Mouse (Mus musculus) hindbrain, embryonic 10.5 days (tissue): ENCODE data around the gene Prok1. TPM values are rescaled to one million over a fixed set of nuclear protein-coding genes. Genes with fewer than 3 reads are reported as not detected.

Experiments
- DNase-seq: peaks from one replicate; pipeline ENCODE4 v3.0.0-alpha.2; 2017; ENCODE audit warnings: low spot score
- H3K27ac ChIP-seq: fragments of 300-500 bp; sonication (generic); 2 replicates; pipeline ENCODE4 v1.5.1; 2016; ENCODE audit warnings: mild to moderate bottlenecking, moderate library complexity
- H3K27me3 ChIP-seq: fragments of 300-500 bp; sonication (generic); 2 replicates; pipeline ENCODE4 v1.6.1; 2016; ENCODE audit warnings: mild to moderate bottlenecking; ENCODE audit not compliant: poor library complexity, insufficient read depth, severe bottlenecking
- H3K36me3 ChIP-seq: fragments of 300-500 bp; sonication (generic); 2 replicates; pipeline ENCODE4 v1.6.1; 2016; ENCODE audit warnings: mild to moderate bottlenecking, moderate library complexity
- H3K4me1 ChIP-seq: fragments of 300-500 bp; sonication (generic); replicated peaks from 2 replicates; pipeline ENCODE4 v1.6.1; 2016; ENCODE audit warnings: mild to moderate bottlenecking
- H3K4me3 ChIP-seq: fragments of 300-500 bp; sonication (generic); 2 replicates; pipeline ENCODE4 v1.5.1; 2016; ENCODE audit warnings: mild to moderate bottlenecking, moderate library complexity
- H3K9me3 ChIP-seq: fragments of 300-500 bp; sonication (generic); 2 replicates; pipeline ENCODE4 v1.6.1; 2016; ENCODE audit warnings: mild to moderate bottlenecking, moderate library complexity
- WGBS: fragments of 180-500 bp; shearing (Covaris S2); methylation state at CpG from one replicate; pipeline ENCODE4 v1.1.7; 2016; 5-methylcytosine and 5-hydroxymethylcytosine counted together
- polyA plus RNA-seq: library from polyadenylated mRNA; unstranded; fragments of >200 nt; fragmentation: Nextera tagmentation; extraction: Ambion mirVana; gene quantifications from 2 replicates; pipeline ENCODE4 v1.2.1, GENCODE M21; 2016

Prok1 gene
- polyA plus RNA-seq, 1 experiment from 2014 or later: 0.05 TPM

- 80% methylated on average over 7 of the region's 7 CpGs for WGBS
- no peak for DNase-seq
- H3K27me3 ChIP-seq: peaks cover 4% of the 10 kb centered on the region; the same call in 1 of the 2 replicates
Observed at GRCm38 (mm10) chr3:107256724-107257123, 17.2 kb upstream of the Prok1 start.

DNA sequence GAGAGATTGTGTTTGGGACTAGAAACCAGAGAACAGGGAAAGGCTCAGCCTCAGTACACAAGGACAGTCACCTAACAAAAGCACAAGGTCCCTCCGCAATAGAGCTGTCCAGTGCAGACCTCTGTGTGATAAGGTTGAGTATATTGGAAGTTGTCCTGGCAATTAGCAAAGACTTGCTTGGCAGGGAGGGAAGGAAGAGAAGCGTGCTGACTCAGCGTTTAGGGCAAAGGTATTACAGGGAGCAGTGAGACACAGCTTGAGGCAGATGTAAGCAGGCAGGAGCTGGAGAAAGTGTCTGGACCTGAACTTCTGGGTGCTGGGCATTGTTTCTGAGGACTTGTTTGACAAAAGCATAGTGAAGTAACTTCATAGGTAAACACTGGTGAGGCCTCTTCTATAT lies 16.5 kb upstream of the Prok1 start:
- no peak overlapping the region for H3K4me3 ChIP-seq
- no peak for DNase-seq
- H3K4me1 ChIP-seq: peaks cover 6% of the 10 kb centered on the region
- H3K27ac ChIP-seq: no peak overlapping the region
- WGBS: 82% methylated on average over 3 of the region's 3 CpGs
- H3K9me3 ChIP-seq: no peaks in the 10 kb centered on the region
- no peaks in the 10 kb centered on the region for H3K36me3 ChIP-seq
- H3K27me3 ChIP-seq: peaks cover 4% of the 10 kb centered on the region; the same call in 1 of the 2 replicates

More at GRCm38 (mm10) chr3:107256724-107257123, 17.2 kb upstream of the Prok1 start:
- Histone ChIP-seq H3K4me3 (no peak overlapping the region), H3K9me3 (no peaks in the 10 kb centered on the region), H3K36me3 (no peaks in the 10 kb centered on the region), H3K27ac (no peak overlapping the region), H3K4me1 (peaks cover 13% of the 10 kb centered on the region)

DNA sequence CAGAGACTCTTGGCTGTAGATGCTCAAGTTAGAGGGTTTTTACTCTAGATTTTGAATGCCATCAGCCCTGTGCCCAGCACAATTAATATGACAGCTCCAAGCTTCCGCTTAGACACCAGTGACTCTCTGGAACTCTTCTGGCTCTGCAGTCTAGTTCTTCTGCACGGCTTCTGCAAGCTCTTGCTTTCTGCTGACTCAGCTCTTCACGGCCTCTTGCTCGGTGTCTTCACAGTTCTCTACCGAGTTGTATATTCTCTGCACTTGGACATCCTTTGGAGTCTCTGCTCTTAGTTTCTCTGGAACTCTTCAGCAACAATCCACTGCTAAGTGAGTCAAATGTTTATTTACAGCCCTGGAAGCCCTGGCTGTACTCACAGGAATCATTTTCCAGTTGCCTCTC lies 14.4 kb upstream of the Prok1 start:
- no peak overlapping the region for H3K4me3 ChIP-seq
- H3K4me1 ChIP-seq: no peaks in the 10 kb centered on the region
- no peak for DNase-seq
- H3K27me3 ChIP-seq: peaks cover 4% of the 10 kb centered on the region; the same call in 1 of the 2 replicates
- no peaks in the 10 kb centered on the region for H3K9me3 ChIP-seq
- no peak overlapping the region for H3K27ac ChIP-seq
- 87% methylated on average over 5 of the region's 5 CpGs for whole genome bisulfite sequencing
- no peaks in the 10 kb centered on the region for H3K36me3 ChIP-seq

DNA sequence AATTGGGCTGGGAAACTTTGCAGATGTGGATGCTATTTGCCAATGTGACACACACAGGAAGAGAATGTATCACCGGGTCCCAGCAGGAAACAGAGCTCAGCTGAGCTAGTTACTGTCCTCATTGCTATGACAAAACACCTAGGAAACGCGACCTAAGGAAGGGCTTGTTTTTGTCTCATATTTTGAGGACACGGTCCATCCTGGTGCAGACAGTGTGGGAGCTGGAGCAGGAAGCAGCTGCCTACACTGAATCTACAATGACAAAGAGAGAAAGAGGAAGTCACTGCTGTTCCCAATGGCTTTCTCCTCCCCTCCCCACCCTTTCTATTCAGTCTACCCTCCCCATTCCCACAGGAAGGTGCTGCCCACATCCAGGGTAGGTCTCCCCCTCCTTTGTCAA lies 12.5 kb upstream of the Prok1 start:
- peaks cover 4% of the 10 kb centered on the region; the same call in 1 of the 2 replicates for H3K27me3 ChIP-seq
- H3K9me3 ChIP-seq: no peaks in the 10 kb centered on the region
- DNase-seq: no peak
- WGBS: 79% methylated on average over 4 of the region's 4 CpGs
- no peak overlapping the region for H3K27ac ChIP-seq
- no peak overlapping the region for H3K4me3 ChIP-seq
- 0 out of 2 replicates have a peak, but pooled peaks cover 4% of the 10 kb centered on the region for H3K4me1 ChIP-seq
- H3K36me3 ChIP-seq: no peaks in the 10 kb centered on the region

DNA sequence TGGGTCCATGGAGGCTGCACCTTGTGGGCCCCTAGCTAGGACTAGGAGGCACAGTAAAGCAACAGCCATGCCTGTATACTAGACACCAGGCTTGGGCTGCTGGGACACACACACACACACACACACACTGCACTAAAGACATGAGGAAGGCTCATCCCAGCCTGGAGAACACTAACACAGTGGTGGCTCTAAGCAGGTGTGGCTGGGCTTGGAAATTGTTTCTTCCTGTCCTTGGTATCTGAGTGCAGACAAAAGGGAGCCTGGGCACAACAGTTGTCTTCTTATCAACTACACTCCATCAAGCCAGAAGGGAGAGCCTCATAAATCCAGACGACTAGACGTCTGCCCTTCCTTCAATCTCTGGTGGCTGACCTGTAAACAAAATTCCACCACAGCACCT lies 10.8 kb upstream of the Prok1 start:
- H3K4me1 ChIP-seq: 0 out of 2 replicates have a peak, but pooled peaks cover 4% of the 10 kb centered on the region
- 84% methylated on average over 2 of the region's 2 CpGs for WGBS
- no peaks in the 10 kb centered on the region for H3K9me3 ChIP-seq
- H3K27ac ChIP-seq: no peak overlapping the region
- H3K27me3 ChIP-seq: peaks cover 4% of the 10 kb centered on the region; the same call in 1 of the 2 replicates
- DNase-seq: no peak
- no peaks in the 10 kb centered on the region for H3K36me3 ChIP-seq
- H3K4me3 ChIP-seq: no peak overlapping the region

DNA sequence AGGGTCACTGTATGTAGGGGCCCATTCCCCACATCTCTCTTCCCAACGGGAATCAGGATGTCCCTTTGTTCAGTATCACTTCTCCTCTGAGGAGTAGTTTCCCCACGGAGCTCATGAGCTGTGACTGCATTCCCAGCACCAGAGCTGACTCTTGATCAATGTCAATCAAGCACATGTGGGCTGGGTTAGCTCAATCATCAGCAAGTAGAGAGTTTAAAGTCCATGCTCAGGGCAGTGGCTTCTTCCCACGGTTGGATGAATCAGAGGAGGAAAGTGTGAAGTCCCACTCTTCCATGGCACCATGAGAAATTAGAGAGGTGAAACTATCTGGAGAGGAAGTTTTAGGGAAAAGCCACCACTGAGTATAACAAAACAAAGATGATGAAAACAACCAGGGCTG lies 9.5 kb upstream of the Prok1 start:
- H3K36me3 ChIP-seq: no peaks in the 10 kb centered on the region
- H3K9me3 ChIP-seq: no peaks in the 10 kb centered on the region
- H3K27me3 ChIP-seq: peaks cover 11% of the 10 kb centered on the region
- DNase-seq: no peak
- H3K4me1 ChIP-seq: 0 out of 2 replicates have a peak, but pooled peaks cover 4% of the 10 kb centered on the region
- WGBS: 60% methylated on average over 3 of the region's 3 CpGs
- H3K27ac ChIP-seq: no peak overlapping the region
- no peak overlapping the region for H3K4me3 ChIP-seq

DNA sequence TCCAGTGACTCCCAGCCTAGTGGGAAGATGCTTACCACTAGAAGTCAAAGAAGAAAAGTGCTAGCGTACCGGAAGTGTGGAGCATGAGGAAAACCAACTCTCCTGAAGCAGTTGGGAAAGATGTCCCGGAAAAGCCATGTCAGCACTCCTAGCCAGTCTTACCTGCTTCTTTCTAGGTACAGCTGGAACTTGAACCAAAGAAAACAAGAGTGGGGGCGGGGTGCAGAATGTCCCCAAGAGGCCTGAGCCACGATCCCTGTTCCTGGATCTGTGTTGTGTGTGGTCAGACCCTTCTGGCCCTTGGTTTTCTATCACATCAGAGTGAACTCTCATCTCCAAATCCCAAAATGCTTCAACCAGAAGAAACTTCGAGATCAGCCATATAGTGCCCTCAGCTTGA lies 7.4 kb upstream of the Prok1 start:
- peaks cover 15% of the 10 kb centered on the region; the same call in 1 of the 2 replicates for H3K27me3 ChIP-seq
- DNase-seq: no peak
- WGBS: 86% methylated on average over 6 of the region's 6 CpGs
- H3K36me3 ChIP-seq: no peaks in the 10 kb centered on the region
- no peaks in the 10 kb centered on the region for H3K9me3 ChIP-seq
- peaks cover 6% of the 10 kb centered on the region; the same call in 1 of the 2 replicates for H3K4me1 ChIP-seq
- no peak overlapping the region for H3K27ac ChIP-seq
- no peak overlapping the region for H3K4me3 ChIP-seq

DNA sequence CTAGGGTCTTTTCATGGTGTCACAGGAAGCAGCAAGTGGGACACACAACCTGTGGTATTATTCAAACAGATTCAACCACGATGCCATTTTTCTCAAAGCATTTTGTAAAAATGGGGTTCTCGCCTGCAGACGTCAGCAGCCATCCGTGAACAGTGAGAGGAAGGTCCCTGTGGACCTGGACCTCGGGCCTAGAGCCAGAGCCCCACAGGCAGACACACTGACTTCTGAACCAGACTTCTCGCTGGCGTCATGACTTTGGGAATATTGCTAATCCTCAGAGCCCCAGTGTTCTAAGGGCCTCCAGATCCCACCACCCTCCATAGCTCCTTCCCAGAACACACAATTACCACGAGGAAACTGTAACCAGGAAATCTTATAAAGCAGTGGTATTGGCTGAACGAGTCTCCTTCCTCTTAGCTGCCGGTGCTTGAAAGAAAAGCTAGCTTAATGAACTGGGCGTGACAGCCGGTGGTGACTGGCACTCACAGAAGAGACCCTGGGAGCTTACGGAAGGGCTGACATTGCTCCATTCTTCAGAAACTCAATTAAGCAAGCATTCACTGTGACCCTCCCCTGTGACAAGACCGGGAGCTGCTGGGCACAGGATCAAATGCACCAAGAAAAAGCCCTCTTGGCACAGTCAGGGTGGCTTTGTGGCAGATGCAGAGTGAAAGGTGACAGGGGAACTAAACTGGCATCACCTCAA lies 2.0 kb upstream of the Prok1 start:
- Histone ChIP-seq H3K36me3 (no peaks in the 10 kb centered on the region), H3K4me3 (no peak overlapping the region), H3K27ac (no peak overlapping the region), H3K27me3 (peaks cover 29% of the 10 kb centered on the region; the same call in 1 of the 2 replicates), H3K4me1 (peaks cover 15% of the 10 kb centered on the region), H3K9me3 (no peaks in the 10 kb centered on the region)
- WGBS: 44% methylated on average over 14 of the region's 14 CpGs
- no peak for DNase-seq

DNA sequence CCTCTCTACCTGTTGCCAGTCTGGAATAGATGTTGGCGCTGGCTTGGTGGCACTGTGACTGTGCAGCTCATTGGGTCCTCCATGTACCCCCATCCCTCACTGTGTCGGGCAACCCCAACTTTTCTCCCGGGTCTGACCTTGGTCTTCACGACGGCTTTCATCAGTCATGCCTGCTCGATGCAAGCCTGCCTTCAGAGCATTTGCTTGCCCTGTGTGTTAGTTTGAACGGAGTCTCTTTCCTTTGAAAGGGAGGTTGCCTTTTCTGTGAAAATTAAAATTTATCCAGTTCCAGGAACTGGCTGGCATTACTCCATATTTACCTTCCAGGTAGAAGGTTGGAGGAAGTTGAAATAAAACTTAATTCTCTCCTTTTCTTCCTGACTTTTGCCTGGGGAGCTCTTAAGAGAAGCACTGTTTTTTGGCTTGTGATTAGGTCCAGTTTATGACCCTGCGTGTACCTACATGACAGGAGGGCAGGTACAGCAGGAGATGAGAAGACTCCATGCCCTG lies 981 bp downstream of the Prok1 start:
- DNase-seq: no peak
- Histone ChIP-seq H3K27me3 (peaks cover 21% of the 10 kb centered on the region; the same call in 1 of the 2 replicates), H3K9me3 (no peaks in the 10 kb centered on the region), H3K4me1 (peaks cover 15% of the 10 kb centered on the region), H3K36me3 (no peaks in the 10 kb centered on the region), H3K4me3 (no peak overlapping the region), H3K27ac (no peak overlapping the region)
- 88% methylated on average over 8 of the region's 8 CpGs for WGBS

DNA sequence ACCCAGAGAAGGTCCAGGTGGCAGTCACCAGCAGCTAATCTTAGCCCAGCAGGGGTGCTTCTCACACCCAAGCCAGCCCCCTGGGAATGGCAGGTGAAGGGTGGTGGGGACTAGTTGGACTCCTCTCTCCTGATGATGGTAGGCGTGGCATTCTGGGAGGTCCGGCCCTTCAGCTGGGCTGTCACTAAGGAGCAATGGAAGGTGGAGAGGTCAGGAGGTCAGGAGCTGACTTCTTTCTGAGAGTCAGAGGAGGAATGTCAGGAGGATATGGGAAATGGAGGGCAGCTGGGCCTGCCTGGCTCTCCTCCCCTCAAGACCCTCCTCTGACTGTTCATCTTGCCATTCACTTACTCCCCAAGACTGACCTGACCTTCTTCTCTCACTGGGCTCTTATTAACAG lies 1.5 kb downstream of the Prok1 start:
- DNase-seq: no peak
- Histone ChIP-seq H3K4me3 (no peak overlapping the region), H3K27me3 (peaks cover 21% of the 10 kb centered on the region; the same call in 1 of the 2 replicates), H3K36me3 (no peaks in the 10 kb centered on the region), H3K27ac (no peak overlapping the region), H3K4me1 (peaks cover 19% of the 10 kb centered on the region), H3K9me3 (no peaks in the 10 kb centered on the region)
- 32% methylated on average over 2 of the region's 2 CpGs for WGBS

DNA sequence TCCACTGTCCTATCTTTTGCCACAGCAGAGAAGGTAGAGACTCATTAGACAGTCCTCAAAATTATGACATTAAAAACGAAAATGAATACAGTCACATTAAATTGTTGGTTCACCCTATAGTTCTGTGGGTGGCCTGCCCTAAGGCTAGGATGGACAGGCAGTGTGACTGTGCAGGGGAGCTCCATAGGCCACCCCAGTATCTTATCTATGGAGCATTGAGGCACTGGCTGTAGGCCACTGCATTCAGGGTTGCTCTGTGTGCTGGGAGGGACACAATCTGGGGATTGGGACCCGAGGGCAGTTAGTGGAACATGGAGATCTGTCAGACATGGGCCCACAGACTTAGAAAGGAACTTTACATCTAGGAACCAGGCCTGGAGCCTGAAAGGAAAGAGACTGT lies 5.6 kb downstream of the Prok1 start:
- DNase-seq: no peak
- H3K4me3 ChIP-seq: no peak overlapping the region
- H3K4me1 ChIP-seq: peaks cover 13% of the 10 kb centered on the region
- no peaks in the 10 kb centered on the region; the same call in 1 of the 2 replicates for H3K27me3 ChIP-seq
- H3K9me3 ChIP-seq: no peaks in the 10 kb centered on the region
- no peak overlapping the region for H3K27ac ChIP-seq
- no peaks in the 10 kb centered on the region for H3K36me3 ChIP-seq
- WGBS: 29% methylated on average over 2 of the region's 2 CpGs

- peak overlapping the region; percentile 54; the same call in 1 of the 2 replicates for H3K27ac ChIP-seq
- H3K9me3 ChIP-seq: no peaks in the 10 kb centered on the region
- H3K4me3 ChIP-seq: no peak overlapping the region
- peaks cover 13% of the 10 kb centered on the region for H3K4me1 ChIP-seq
- H3K36me3 ChIP-seq: no peaks in the 10 kb centered on the region
- DNase-seq: peak; percentile 81
- H3K27me3 ChIP-seq: no peaks in the 10 kb centered on the region; the same call in 1 of the 2 replicates
- 9% methylated on average over 11 of the region's 11 CpGs for WGBS
Observed at GRCm38 (mm10) chr3:107233351-107233813, 6.1 kb downstream of the Prok1 start.

DNA sequence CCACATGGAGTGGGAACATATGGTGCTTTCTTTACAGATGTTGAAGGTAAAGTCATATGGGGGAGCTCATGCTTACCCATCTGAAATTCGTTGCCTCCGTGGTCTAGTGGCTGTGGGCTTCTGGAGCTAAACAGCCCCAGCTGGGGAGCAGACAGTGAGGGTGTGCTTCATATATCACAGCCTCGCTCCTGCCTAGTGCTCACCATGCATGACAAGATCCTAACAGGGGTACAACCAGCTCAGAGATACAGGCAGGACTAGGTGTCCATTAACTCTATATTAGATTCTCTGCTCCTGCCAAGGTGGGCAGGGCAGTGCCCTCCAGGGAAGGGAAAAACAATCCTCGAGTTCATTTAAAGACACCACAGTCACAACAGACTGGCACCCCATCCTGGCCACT lies 8.3 kb downstream of the Prok1 start:
- 67% methylated on average over 4 of the region's 4 CpGs for WGBS
- Histone ChIP-seq H3K27ac (no peak overlapping the region), H3K27me3 (no peaks in the 10 kb centered on the region; the same call in 1 of the 2 replicates), H3K9me3 (no peaks in the 10 kb centered on the region), H3K36me3 (no peaks in the 10 kb centered on the region), H3K4me1 (peaks cover 7% of the 10 kb centered on the region; the same call in 1 of the 2 replicates), H3K4me3 (no peak overlapping the region)
- no peak for DNase-seq
